Mouse (Mus musculus) lung, embryonic 14.5 days (tissue): ENCODE measurements around the gene Tmem246. TPM values are rescaled to one million over a fixed set of nuclear protein-coding genes. Genes with fewer than 3 reads are reported as not detected.

ENCODE experiments used
- ATAC-seq: fragments of 200-750 bp; cut with Nextera tagmentation; 2 replicates; pipeline ENCODE4 v1.8.0; 2017; ENCODE audit warnings: mild to moderate bottlenecking, moderate TSS enrichment, moderate library complexity; ENCODE audit not compliant: insufficient read depth
- DNase-seq: peaks from one replicate; pipeline ENCODE4 v3.0.0-alpha.2; 2015
- H3K27ac ChIP-seq: fragments of 300-500 bp; sonication (generic); 2 replicates; pipeline ENCODE4 v1.5.1; 2014; ENCODE audit warnings: low read depth, mild to moderate bottlenecking, moderate library complexity
- H3K27me3 ChIP-seq: fragments of 300-500 bp; sonication (generic); 2 replicates; pipeline ENCODE4 v1.6.1; 2014; ENCODE audit warnings: low read length, control low read depth; ENCODE audit not compliant: insufficient read depth
- H3K36me3 ChIP-seq: fragments of 300-500 bp; sonication (generic); 2 replicates; pipeline ENCODE4 v1.6.1; 2014; ENCODE audit warnings: control low read depth; ENCODE audit not compliant: insufficient read depth
- H3K4me1 ChIP-seq: fragments of 300-500 bp; sonication (generic); 2 replicates; pipeline ENCODE4 v1.6.1; 2014; ENCODE audit warnings: antibody characterized with exemption, control low read depth; ENCODE audit not compliant: insufficient read depth
- H3K4me2 ChIP-seq: fragments of 300-500 bp; sonication (generic); 2 replicates; pipeline ENCODE4 v1.6.1; 2014; ENCODE audit warnings: mild to moderate bottlenecking
- H3K4me3 ChIP-seq: fragments of 300-500 bp; sonication (generic); 2 replicates; pipeline ENCODE4 v1.5.1; 2014; ENCODE audit warnings: low read depth, low read length
- H3K9ac ChIP-seq: fragments of 300-500 bp; sonication (generic); 2 replicates; pipeline ENCODE4 v1.6.1; 2014
- H3K9me3 ChIP-seq: fragments of 300-500 bp; sonication (generic); 2 replicates; pipeline ENCODE4 v1.6.1; 2016; ENCODE audit warnings: low read depth, low read length, control low read depth
- CTCF ChIP-seq: IDR thresholded peaks from 2 replicates; pipeline ENCODE4 v1.5.1; 2016; ENCODE audit warnings: antibody characterized with exemption, low read depth
- WGBS: fragments of 180-500 bp; shearing (Covaris S2); extraction: QIAGEN DNeasy Blood & Tissue Kit; methylation state at CpG from one replicate; pipeline ENCODE4 v1.1.7; 2014; 5-methylcytosine and 5-hydroxymethylcytosine counted together
- polyA plus RNA-seq: library from polyadenylated mRNA; unstranded; fragments of >200 nt; fragmentation: Nextera tagmentation; extraction: Ambion mirVana; gene quantifications from 2 replicates; pipeline ENCODE4 v1.2.1, GENCODE M21; 2014

Tmem246 gene
- polyA plus RNA-seq, 1 experiment from 2014 or later = 21.9 TPM

DNA sequence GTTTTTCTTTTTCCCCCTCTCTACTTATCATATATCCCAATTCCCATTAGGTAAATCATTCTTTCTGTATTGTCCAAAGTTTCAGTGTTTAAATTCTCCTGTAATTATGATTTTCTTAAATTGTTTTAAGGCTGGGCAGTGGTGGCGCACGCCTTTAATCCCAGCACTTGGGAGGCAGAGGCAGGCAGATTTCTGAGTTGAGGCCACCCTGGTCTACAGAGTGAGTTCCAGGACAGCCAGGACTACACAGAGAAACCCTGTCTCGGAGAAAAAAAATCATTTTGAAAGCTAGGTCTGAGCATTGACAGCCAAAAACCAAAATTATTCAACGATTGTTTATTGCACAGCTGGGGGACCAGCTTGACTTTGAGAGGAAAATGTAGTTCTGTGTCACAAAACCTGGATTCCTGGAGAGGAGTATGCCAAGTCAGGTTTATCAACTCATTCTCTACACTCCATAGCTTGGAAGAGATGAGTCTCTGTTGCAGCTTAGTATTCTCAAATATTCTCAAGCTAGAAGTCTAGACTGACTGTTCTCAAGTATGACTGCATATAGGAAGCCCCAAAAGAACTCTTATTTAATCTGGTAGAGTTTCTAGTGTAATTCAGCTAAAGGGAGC is 61.9 kb downstream of the Tmem246 start:
- Histone ChIP-seq H3K4me3 (no peak overlapping the region), H3K27me3 (no peaks in the 10 kb centered on the region), H3K4me1 (no peaks in the 10 kb centered on the region), H3K27ac (no peak overlapping the region), H3K9me3 (peaks cover 3% of the 10 kb centered on the region; the same call in 1 of the 2 replicates), H3K36me3 (peaks cover 10% of the 10 kb centered on the region; the same call in 1 of the 2 replicates), H3K4me2 (no peak overlapping the region), H3K9ac (no peak overlapping the region)
- WGBS = 84% methylated on average over 4 of the region's 4 CpGs
- ATAC-seq (no peak), DNase-seq (no peak)
- no peak for TF ChIP-seq CTCF

GRCm38 (mm10) chr4:49535036-49535435 is 62.6 kb downstream of the Tmem246 start:
- Histone ChIP-seq H3K9me3 (peaks cover 10% of the 10 kb centered on the region; the same call in 1 of the 2 replicates), H3K4me3 (no peak overlapping the region), H3K27me3 (no peaks in the 10 kb centered on the region), H3K9ac (no peak overlapping the region), H3K27ac (no peak overlapping the region), H3K4me1 (no peaks in the 10 kb centered on the region), H3K4me2 (no peak overlapping the region), H3K36me3 (peaks cover 17% of the 10 kb centered on the region)
- no peak for TF ChIP-seq CTCF
- ATAC-seq = no peak
- 85% methylated on average over 3 of the region's 3 CpGs for WGBS
- no peak for DNase-seq

Other genes with a start within 250 kb of the Tmem246 start
- not detected in 2 replicates for gene Acnat2, start 189.7 kb downstream of the Tmem246 start, polyA plus RNA-seq
- gene Acnat1, start 124.0 kb downstream of the Tmem246 start, polyA plus RNA-seq = 0.24 and 0.27 TPM in 2 replicates
- not detected in 2 replicates for gene Baat, start 91.3 kb downstream of the Tmem246 start, polyA plus RNA-seq
- 75.2 and 75.9 TPM in 2 replicates for gene Mrpl50, start 76.8 kb downstream of the Tmem246 start, polyA plus RNA-seq
- 8.6 and 9.4 TPM in 2 replicates for gene Zfp189, start 76.7 kb downstream of the Tmem246 start, polyA plus RNA-seq
- not detected in 2 replicates for gene Aldob, start 48.3 kb downstream of the Tmem246 start, polyA plus RNA-seq
- gene Rnf20, start 34.1 kb upstream of the Tmem246 start, polyA plus RNA-seq = 56.9 and 59.6 TPM in 2 replicates
- 0.08 TPM in 1 of 2 replicates, not detected in the other for gene Ppp3r2, start 84.1 kb upstream of the Tmem246 start, polyA plus RNA-seq
- gene Grin3a, start 247.9 kb upstream of the Tmem246 start, polyA plus RNA-seq = 0.45 and 0.55 TPM in 2 replicates